Mouse (Mus musculus) cerebellum, adult 2 months (tissue): ENCODE results near the gene Rabgap1l.

Experiments used
- CTCF ChIP-seq: fragments of 200-500 bp; IDR thresholded peaks from 2 replicates; pipeline ENCODE4 v1.5.1; 2011; ENCODE audit warnings: low read depth, mild to moderate bottlenecking, control low read depth, low read length, moderate library complexity, borderline replicate concordance; ENCODE audit not compliant: insufficient read depth
- POLR2A ChIP-seq: fragments of 200-500 bp; IDR thresholded peaks from 2 replicates; pipeline ENCODE4 v1.6.1; 2011; ENCODE audit warnings: low read length, control low read depth, borderline replicate concordance; ENCODE audit not compliant: insufficient read depth

GRCm38 (mm10) chr1:160792156-160792685 lies 790 bp downstream of the Rabgap1l start:
- no peak for TF ChIP-seq CTCF
- no peak for TF ChIP-seq POLR2A
